In the genomic region with DNA sequence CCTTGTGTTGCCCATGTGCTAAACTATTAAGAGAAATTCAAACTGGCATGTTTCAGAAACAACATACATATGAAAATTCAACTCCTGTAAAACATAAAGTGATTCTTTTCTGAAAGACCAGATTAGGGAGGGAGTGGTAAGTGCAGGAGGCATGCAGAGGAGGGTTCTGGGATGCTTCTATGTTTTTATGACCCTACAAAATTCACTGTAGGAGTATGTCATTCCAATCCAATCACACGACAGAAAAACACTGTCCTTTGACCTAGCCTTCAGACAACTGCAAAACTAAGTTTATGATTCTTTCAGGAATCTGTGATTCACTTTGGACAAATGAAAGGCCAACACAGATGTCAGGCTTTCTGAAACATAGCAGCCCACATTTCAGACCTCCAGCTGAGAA, we compare ENCODE assay signal across 26 mouse cellular contexts.
DNase-seq lines count a peak whose midpoint lies in the region; ATAC-seq lines count a peak whose summit lies in the region.
"Had no signal": no experiment of that assay in that cellular context is flagged by ENCODE, and none has a peak within 500 bp of the region (broad histone marks: within the 10 kb centered on the region; RNA-seq: fewer than 3 reads in every experiment).

No protein-coding gene starts in this region.

- H3K9me3 ChIP-seq in kidney, embryonic 14.5 days (ENCODE audit: control insufficient read depth, low read length), result no peaks in the 10 kb centered on the region
- H3K9me3 ChIP-seq in kidney, embryonic 16.5 days (ENCODE audit: low read length), result no peaks in the 10 kb centered on the region
- H3K9me3 ChIP-seq: embryonic facial prominence, embryonic 13.5 days; embryonic facial prominence, embryonic 15.5 days; forebrain, embryonic 13.5 days; forebrain, embryonic 15.5 days; G1E had no signal

- no peak overlapping the region for H3K27ac ChIP-seq in kidney, embryonic 14.5 days (ENCODE audit: low read depth, low read length)
- no peak overlapping the region for H3K27ac ChIP-seq in kidney, embryonic 16.5 days (ENCODE audit: low read length)
- H3K27ac ChIP-seq: embryonic facial prominence, embryonic 13.5 days; embryonic facial prominence, embryonic 15.5 days; forebrain, embryonic 13.5 days; forebrain, embryonic 15.5 days had no signal

- no peak overlapping the region for H3K4me3 ChIP-seq in kidney, embryonic 14.5 days (ENCODE audit: low read length)
- no peak overlapping the region for H3K4me3 ChIP-seq in kidney, embryonic 16.5 days (ENCODE audit: low read length)
- H3K4me3 ChIP-seq: embryonic facial prominence, embryonic 13.5 days; embryonic facial prominence, embryonic 15.5 days; forebrain, embryonic 13.5 days; forebrain, embryonic 15.5 days had no signal

- no peak for DNase-seq in kidney, postnatal 36 days
- no peak for DNase-seq in kidney, adult 11 months
- DNase-seq in kidney, postnatal 14 days, result peak; percentile 2
- no peak for DNase-seq in kidney, adult 18-20 months
- DNase-seq: adrenal gland, adult 8-10 months; adrenal gland, postnatal 14 days; B cell, adult 2 months; cerebellum, adult 11 months; cerebellum, adult 18-20 months; cerebellum, adult 8-10 months; cerebellum, adult 9-11 months; cerebellum, postnatal 14 days; cerebellum, postnatal 36 days; embryo, embryonic 11 days; forebrain, postnatal 0 days had no signal

- H3K27me3 ChIP-seq in kidney, embryonic 14.5 days (ENCODE audit: control insufficient read depth, insufficient read depth, low read length), result no peaks in the 10 kb centered on the region
- no peaks in the 10 kb centered on the region for H3K27me3 ChIP-seq in kidney, embryonic 16.5 days (ENCODE audit: insufficient read depth, low read length)
- H3K27me3 ChIP-seq: CH12.LX; embryonic facial prominence, embryonic 13.5 days; embryonic facial prominence, embryonic 15.5 days; forebrain, embryonic 13.5 days; forebrain, embryonic 15.5 days; Patski had no signal

- H3K9ac ChIP-seq in kidney, embryonic 14.5 days (ENCODE audit: low read depth, low read length), result no peak overlapping the region
- H3K9ac ChIP-seq in kidney, embryonic 16.5 days (replicated peaks; ENCODE audit: low read length), result no peak overlapping the region
- H3K9ac ChIP-seq: embryonic facial prominence, embryonic 13.5 days; embryonic facial prominence, embryonic 15.5 days; forebrain, embryonic 13.5 days; forebrain, embryonic 15.5 days; forebrain, postnatal 0 days had no signal

- H3K36me3 ChIP-seq in kidney, embryonic 14.5 days (ENCODE audit: control insufficient read depth, insufficient read depth, low read length), result no peaks in the 10 kb centered on the region
- no peaks in the 10 kb centered on the region for H3K36me3 ChIP-seq in kidney, embryonic 16.5 days (ENCODE audit: insufficient read depth, low read length)
- H3K36me3 ChIP-seq: embryonic facial prominence, embryonic 13.5 days; embryonic facial prominence, embryonic 15.5 days; forebrain, embryonic 15.5 days; G1E had no signal

- WGBS in kidney, embryonic 14.5 days, result 33% methylated on average over 1 of the region's 1 CpGs
- 18% methylated on average over 1 of the region's 1 CpGs for WGBS in kidney, embryonic 16.5 days

- no peak overlapping the region for H3K4me2 ChIP-seq in kidney, embryonic 14.5 days (replicated peaks; ENCODE audit: low read depth, low read length)
- H3K4me2 ChIP-seq in kidney, embryonic 16.5 days (replicated peaks; ENCODE audit: low read depth, low read length), result no peak overlapping the region
- H3K4me2 ChIP-seq: embryonic facial prominence, embryonic 13.5 days; embryonic facial prominence, embryonic 15.5 days; forebrain, embryonic 13.5 days; forebrain, embryonic 15.5 days had no signal

- H3K4me1 ChIP-seq in kidney, embryonic 14.5 days (ENCODE audit: control insufficient read depth, insufficient read depth, low read length), result no peaks in the 10 kb centered on the region
- no peaks in the 10 kb centered on the region for H3K4me1 ChIP-seq in kidney, embryonic 16.5 days (ENCODE audit: insufficient read depth, low read length)
- H3K4me1 ChIP-seq: embryonic facial prominence, embryonic 13.5 days; embryonic facial prominence, embryonic 15.5 days; forebrain, embryonic 13.5 days; forebrain, embryonic 15.5 days had no signal

- peak; percentile 86 for ATAC-seq in kidney, embryonic 14.5 days (ENCODE audit: low FRiP score, low TSS enrichment)
- ATAC-seq in kidney, embryonic 16.5 days (ENCODE audit: low FRiP score, low TSS enrichment), result peak; percentile 87
- ATAC-seq: activated CD4-positive, CD25-positive, alpha-beta regulatory T cell, adult 4 months; CD4-positive, CD25-positive, alpha-beta regulatory T cell, adult 4 months; forebrain, embryonic 13.5 days; forebrain, embryonic 15.5 days; forebrain, postnatal 0 days; Patski had no signal
